Mouse (Mus musculus) MEL (cell line): ENCODE data around the gene Gprc5d. TPM values are rescaled to one million over a fixed set of nuclear protein-coding genes. Genes with fewer than 3 reads are reported as not detected.

Experiments
- DNase-seq: peaks from one replicate; pipeline ENCODE4 v3.0.0; 2011; ENCODE audit warnings: low read depth, low spot score
- H3K27ac ChIP-seq: 2 replicates; pipeline ENCODE4 v1.5.1; 2012; ENCODE audit warnings: low read depth, mild to moderate bottlenecking, control low read depth, low read length, moderate library complexity; ENCODE audit not compliant: control insufficient read depth
- H3K27me3 ChIP-seq, 2 experiments: fragments of 150-350 bp in 1 of 2; sonication (generic) in 1 of 2; 2 replicates each; pipeline ENCODE4 v1.6.1; 2012; ENCODE audit warnings: low read length in 2 of 2, mild to moderate bottlenecking in 2 of 2, improper control_type of control experiment in 1 of 2, moderate library complexity in 1 of 2; ENCODE audit not compliant: insufficient read depth in 2 of 2, control insufficient read depth in 1 of 2
- H3K36me3 ChIP-seq, 2 experiments: 2 replicates each; pipeline ENCODE4 v1.6.1; 2012 to 2014; ENCODE audit warnings: low read length in 2 of 2, improper control_type of control experiment in 1 of 2, inconsistent platforms in 1 of 2, mild to moderate bottlenecking in 1 of 2; ENCODE audit not compliant: insufficient read depth in 2 of 2, control insufficient read depth in 1 of 2
- H3K4me1 ChIP-seq, 2 experiments: fragments of 150-350 bp in 1 of 2; sonication (generic) in 1 of 2; 2 replicates each; pipeline ENCODE4 v1.6.1; 2012; ENCODE audit warnings: low read length in 2 of 2, improper control_type of control experiment in 1 of 2, mild to moderate bottlenecking in 1 of 2; ENCODE audit not compliant: insufficient read depth in 2 of 2, control insufficient read depth in 1 of 2
- H3K4me3 ChIP-seq, 2 experiments: fragments of 150-350 bp in 1 of 2; sonication (generic) in 1 of 2; 2 replicates each; pipeline ENCODE4 v1.5.1; 2012; ENCODE audit warnings: low read depth in 2 of 2, low read length in 2 of 2, mild to moderate bottlenecking in 2 of 2, moderate library complexity in 2 of 2, control low read depth in 1 of 2, improper control_type of control experiment in 1 of 2; ENCODE audit not compliant: control insufficient read depth in 1 of 2, insufficient read depth in 1 of 2
- H3K79me2 ChIP-seq: 2 replicates; pipeline ENCODE4 v1.6.1; 2012; ENCODE audit warnings: mild to moderate bottlenecking, low read length, moderate library complexity; ENCODE audit not compliant: control insufficient read depth, poor library complexity, insufficient read depth
- H3K9ac ChIP-seq: 2 replicates; pipeline ENCODE4 v1.6.1; 2012; ENCODE audit warnings: low read depth, mild to moderate bottlenecking, control low read depth, low read length, moderate library complexity; ENCODE audit not compliant: control insufficient read depth, poor library complexity, severe bottlenecking
- H3K9me3 ChIP-seq: fragments of 150-350 bp; sonication (generic); replicated peaks from 2 replicates; pipeline ENCODE4 v1.6.1; 2012; ENCODE audit warnings: mild to moderate bottlenecking, low read length, improper control_type of control experiment, moderate library complexity; ENCODE audit not compliant: insufficient read depth
- BHLHE40 ChIP-seq: IDR thresholded peaks from 2 replicates; pipeline ENCODE4 v1.6.1; 2012; ENCODE audit warnings: low read depth, mild to moderate bottlenecking, inconsistent platforms, low read length, improper control_type of control experiment, borderline replicate concordance
- CHD1 ChIP-seq: IDR thresholded peaks from 2 replicates; pipeline ENCODE4 v1.6.1; 2012; ENCODE audit warnings: low read depth, mild to moderate bottlenecking, inconsistent platforms, low read length, improper control_type of control experiment
- E2F4 ChIP-seq: IDR thresholded peaks from 2 replicates; pipeline ENCODE4 v1.6.1; 2011; ENCODE audit warnings: low read depth, low read length, improper control_type of control experiment, borderline replicate concordance
- EP300 ChIP-seq, 2 experiments: IDR thresholded peaks; 2 replicates each; pipeline ENCODE4 v1.6.1; 2011; ENCODE audit warnings: improper control_type of control experiment in 2 of 2, low read length in 2 of 2, low read depth in 1 of 2, mild to moderate bottlenecking in 1 of 2
- ETS1 ChIP-seq: IDR thresholded peaks from 2 replicates; pipeline ENCODE4 v1.6.1; 2012; ENCODE audit warnings: low read depth, mild to moderate bottlenecking, inconsistent platforms, low read length, improper control_type of control experiment, moderate library complexity
- GABPA ChIP-seq: IDR thresholded peaks from 2 replicates; pipeline ENCODE4 v1.6.1; 2012; ENCODE audit warnings: low read depth, mild to moderate bottlenecking, inconsistent platforms, low read length, improper control_type of control experiment, moderate library complexity
- HCFC1 ChIP-seq: IDR thresholded peaks from 2 replicates; pipeline ENCODE4 v1.6.1; 2012; ENCODE audit warnings: low read depth, mild to moderate bottlenecking, inconsistent platforms, low read length, improper control_type of control experiment, moderate library complexity
- KAT2A ChIP-seq: conservative IDR thresholded peaks from 2 replicates; pipeline ENCODE4 v1.6.1; 2012; ENCODE audit warnings: low read depth, low read length, improper control_type of control experiment, inconsistent platforms
- MAFK ChIP-seq: IDR thresholded peaks from 2 replicates; pipeline ENCODE4 v1.6.1; 2011; ENCODE audit warnings: low read depth, mild to moderate bottlenecking, low read length, improper control_type of control experiment, borderline replicate concordance
- MEF2A ChIP-seq: IDR thresholded peaks from 2 replicates; pipeline ENCODE4 v1.6.1; 2014; ENCODE audit warnings: low read depth, mild to moderate bottlenecking, inconsistent platforms, low read length, improper control_type of control experiment; ENCODE audit not compliant: poor library complexity, insufficient replicate concordance, severe bottlenecking; ENCODE audit errors: extremely low read depth
- MXI1 ChIP-seq: IDR thresholded peaks from 2 replicates; pipeline ENCODE4 v1.6.1; 2011; ENCODE audit warnings: mild to moderate bottlenecking, low read depth, low read length, improper control_type of control experiment
- MYB ChIP-seq: IDR thresholded peaks from 2 replicates; pipeline ENCODE4 v1.6.1; 2011; ENCODE audit warnings: mild to moderate bottlenecking, low read depth, low read length, improper control_type of control experiment
- MYC ChIP-seq: IDR thresholded peaks from 2 replicates; pipeline ENCODE4 v1.6.1; 2011; ENCODE audit warnings: low read depth, mild to moderate bottlenecking, low read length, improper control_type of control experiment, moderate library complexity
- POLR2AphosphoS5 ChIP-seq: IDR thresholded peaks from 2 replicates; pipeline ENCODE4 v1.6.1; 2012; ENCODE audit warnings: low read depth, borderline replicate concordance, mild to moderate bottlenecking, inconsistent platforms, low read length, moderate library complexity, mixed read lengths
- RAD21 ChIP-seq: IDR thresholded peaks from 2 replicates; pipeline ENCODE4 v1.6.1; 2011; ENCODE audit warnings: mild to moderate bottlenecking, low read depth, low read length, improper control_type of control experiment
- RCOR1 ChIP-seq: IDR thresholded peaks from 2 replicates; pipeline ENCODE4 v1.6.1; 2012; ENCODE audit warnings: low read depth, mild to moderate bottlenecking, inconsistent platforms, low read length, improper control_type of control experiment
- SIN3A ChIP-seq: IDR thresholded peaks from 2 replicates; pipeline ENCODE4 v1.6.1; 2012; ENCODE audit warnings: low read length, improper control_type of control experiment, inconsistent platforms
- TAL1 ChIP-seq: IDR thresholded peaks from 2 replicates; pipeline ENCODE4 v1.6.1; 2012; ENCODE audit warnings: mild to moderate bottlenecking, inconsistent platforms, low read length, moderate library complexity, mixed read lengths
- TBP ChIP-seq: IDR thresholded peaks from 2 replicates; pipeline ENCODE4 v1.8.0; 2011; ENCODE audit warnings: low read depth, low read length, improper control_type of control experiment
- USF1 ChIP-seq: IDR thresholded peaks from 2 replicates; pipeline ENCODE4 v1.6.1; 2014; ENCODE audit warnings: low read depth, mild to moderate bottlenecking, inconsistent platforms, low read length, improper control_type of control experiment, moderate library complexity
- ZC3H11A ChIP-seq: IDR thresholded peaks from 2 replicates; pipeline ENCODE4 v1.6.1; 2012; ENCODE audit warnings: low read depth, mild to moderate bottlenecking, inconsistent platforms, low read length, improper control_type of control experiment
- polyA plus RNA-seq, 2 experiments: library from polyadenylated mRNA; stranded (reverse) in 1 of 2; unstranded in 1 of 2; fragments of >175 nt in 1 of 2; fragments of >200 nt in 1 of 2; gene quantifications; 2 replicates each; pipeline versions ENCODE4 v1.2.1 to v1.2.4; 2012; ENCODE audit warnings: low replicate concordance in 2 of 2, low read depth in 1 of 2; ENCODE audit not compliant: insufficient read length in 2 of 2, insufficient read depth in 1 of 2, missing spikeins in 1 of 2
- total RNA-seq: library from RNA; depleted of rRNA; stranded (reverse); fragments of 300-350 nt; gene quantifications from 2 replicates; pipeline ENCODE4 v1.2.3, GENCODE M21; 2012

The Gprc5d gene
- total and polyA plus RNA-seq, 3 experiments, result not detected

GRCm38 (mm10) chr6:135162861-135163260 is 44.8 kb upstream of the Gprc5d start:
- H3K9ac ChIP-seq, result no peak overlapping the region
- no peak for DNase-seq
- no peak overlapping the region for H3K4me3 ChIP-seq
- H3K36me3 ChIP-seq, result peaks cover 0 to 5% of the 10 kb centered on the region in 2 experiments; a peak in 2 of 4 replicates
- no peaks in the 10 kb centered on the region for H3K27me3 ChIP-seq
- H3K27ac ChIP-seq, result no peak overlapping the region
- no peaks in the 10 kb centered on the region; the same call in 1 of the 2 replicates for H3K79me2 ChIP-seq
- peaks cover 0 to 9% of the 10 kb centered on the region in 2 experiments; a peak in 3 of 4 replicates for H3K4me1 ChIP-seq
- TF ChIP-seq MEF2A (no peak), SIN3A (no peak), BHLHE40 (no peak), ETS1 (no peak)
- H3K9me3 ChIP-seq, result no peaks in the 10 kb centered on the region

GRCm38 (mm10) chr6:135162311-135162710 is 44.2 kb upstream of the Gprc5d start:
- H3K79me2 ChIP-seq, result no peaks in the 10 kb centered on the region
- no peak overlapping the region for H3K27ac ChIP-seq
- H3K9ac ChIP-seq, result no peak overlapping the region
- no peak for DNase-seq
- peaks cover 0 to 6% of the 10 kb centered on the region in 2 experiments; a peak in 3 of 4 replicates for H3K4me1 ChIP-seq
- TF ChIP-seq ETS1 (no peak), POLR2AphosphoS5 (no peak), MYC (no peak), USF1 (no peak), MYB (no peak), TBP (no peak), MAFK (no peak), MXI1 (no peak), HCFC1 (no peak), RAD21 (no peak), EP300 (IDR thresholded peaks at IDR 0.05; ENCODE audit: low read depth in 1 of 2, low read length in 2 of 2) (no peak), ZC3H11A (no peak), CHD1 (no peak), RCOR1 (no peak), TAL1 (no peak), GABPA (no peak), MEF2A (no peak), E2F4 (no peak), KAT2A (no peak)
- TF ChIP-seq, all 39 proteins: peak for 0
- H3K9me3 ChIP-seq, result no peaks in the 10 kb centered on the region
- H3K36me3 ChIP-seq, result peaks cover 0 to 5% of the 10 kb centered on the region in 2 experiments; a peak in 2 of 4 replicates
- H3K4me3 ChIP-seq, result no peak overlapping the region
- no peaks in the 10 kb centered on the region for H3K27me3 ChIP-seq
